Mouse (Mus musculus): ENCODE results near the gene Lrcol1. TPM values are rescaled to one million over a fixed set of nuclear protein-coding genes. Genes with fewer than 3 reads are reported as not detected.

Gene Lrcol1
- total RNA-seq, 2 experiments from 2014 or later, result not detected

DNA sequence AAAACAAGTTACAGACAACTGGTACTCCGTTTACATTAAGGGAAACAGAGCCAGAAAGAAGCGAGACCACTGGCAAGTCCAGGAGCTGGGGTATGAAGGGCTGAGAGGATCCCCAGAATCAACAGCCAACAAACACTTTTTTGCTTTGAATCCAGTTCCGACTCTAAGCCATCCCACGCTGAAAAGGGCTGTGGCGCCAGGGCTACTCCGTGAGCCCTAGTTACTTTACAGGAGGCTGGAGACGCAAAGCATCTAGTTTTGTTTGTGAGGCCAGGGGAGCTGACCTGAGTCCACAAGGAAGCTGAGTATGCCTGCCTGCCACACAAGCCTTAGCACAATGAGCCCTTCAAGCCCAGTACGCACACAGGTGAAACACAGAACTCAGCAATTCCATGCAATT is 42.8 kb downstream of the Lrcol1 start:
- TF ChIP-seq CTCF (IDR thresholded peaks at IDR 0.05), result no peak
- Histone ChIP-seq H3K27ac (no peak overlapping the region), H3K4me3 (peak overlapping the region; percentile 51)
- intact Hi-C loops (cut with DNase I), result loop anchor here (5.0 kb wide), 1 partner anchor 35 kb away; no protein-coding TSS in a partner anchor
- DNase-seq (ENCODE audit: extremely low spot score in 1 of 2, low spot score in 2 of 2), result no peak

- TF ChIP-seq CTCF (IDR thresholded peaks at IDR 0.05), result no peak
- DNase-seq (ENCODE audit: extremely low spot score in 1 of 2, low spot score in 2 of 2), result no peak
- intact Hi-C loops (cut with DNase I), result no loop called here
Observed at GRCm38 (mm10) chr5:110390631-110391030, 46.1 kb downstream of the Lrcol1 start.

DNA sequence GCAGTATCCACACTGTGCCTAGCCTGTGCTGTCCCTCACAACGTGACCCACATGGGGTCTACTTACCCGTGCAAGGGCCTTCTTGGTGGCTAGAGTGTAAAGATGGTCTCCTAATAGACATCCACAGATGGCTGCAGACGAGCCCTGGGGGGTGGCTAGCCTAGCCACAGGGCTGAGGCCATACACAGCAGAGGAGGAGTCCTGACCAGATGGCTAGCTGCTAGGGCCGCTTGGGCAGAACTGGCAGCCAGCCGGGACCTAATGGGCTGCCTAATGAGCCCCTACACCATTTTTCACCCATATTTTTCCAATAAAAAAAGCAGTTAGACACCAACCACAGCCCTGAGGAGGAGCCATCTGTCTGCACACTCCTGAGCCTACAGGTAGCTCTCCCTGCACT is 48.2 kb downstream of the Lrcol1 start:
- intact Hi-C loops (cut with DNase I), result no loop called here
- DNase-seq (ENCODE audit: extremely low spot score in 1 of 2, low spot score in 2 of 2), result no peak
- no peak for TF ChIP-seq CTCF (IDR thresholded peaks at IDR 0.05)
- H3K4me3 ChIP-seq, result no peak overlapping the region
- H3K27ac ChIP-seq, result no peak overlapping the region

More at GRCm38 (mm10) chr5:110390631-110391030, 46.1 kb downstream of the Lrcol1 start:
- H3K27ac ChIP-seq, result no peak overlapping the region
- no peak overlapping the region for H3K4me3 ChIP-seq

- no peak overlapping the region for H3K27ac ChIP-seq
- no peak overlapping the region for H3K4me3 ChIP-seq
- no peak for TF ChIP-seq CTCF (IDR thresholded peaks at IDR 0.05)
- no peak for DNase-seq (ENCODE audit: extremely low spot score in 1 of 2, low spot score in 2 of 2)
- intact Hi-C loops (cut with DNase I), result no loop called here
Observed at GRCm38 (mm10) chr5:110395006-110395661, 50.6 kb downstream of the Lrcol1 start.

DNA sequence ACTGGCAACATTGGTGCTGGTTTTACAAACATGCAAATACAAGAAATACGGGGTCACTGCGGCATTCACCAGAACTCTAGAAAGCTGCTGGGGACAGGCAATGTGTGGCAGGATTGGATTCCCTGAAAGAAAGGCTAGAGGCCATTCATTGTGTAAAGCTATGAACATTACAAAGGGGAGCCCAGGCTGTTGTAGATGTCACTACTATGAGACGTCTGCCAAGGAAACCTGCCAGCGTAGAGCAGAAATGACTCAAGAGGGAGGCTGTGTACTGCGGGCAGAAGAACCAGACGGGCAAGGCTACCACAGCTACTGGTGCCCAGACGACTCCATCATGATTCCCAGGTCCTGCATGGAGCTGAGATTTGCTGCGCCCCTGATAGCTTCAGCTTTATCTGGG is 56.6 kb downstream of the Lrcol1 start:
- intact Hi-C loops (cut with DNase I), result no loop called here
- Histone ChIP-seq H3K4me3 (no peak overlapping the region), H3K27ac (no peak overlapping the region)
- no peak for DNase-seq (ENCODE audit: extremely low spot score in 1 of 2, low spot score in 2 of 2)
- TF ChIP-seq CTCF (IDR thresholded peaks at IDR 0.05), result no peak

- TF ChIP-seq CTCF (IDR thresholded peaks at IDR 0.05), result no peak
- no peak for DNase-seq (ENCODE audit: extremely low spot score in 1 of 2, low spot score in 2 of 2)
- H3K27ac ChIP-seq, result no peak overlapping the region
- no peak overlapping the region for H3K4me3 ChIP-seq
- intact Hi-C loops (cut with DNase I), result no loop called here
Observed at GRCm38 (mm10) chr5:110402557-110402956, 58.0 kb downstream of the Lrcol1 start.

DNA sequence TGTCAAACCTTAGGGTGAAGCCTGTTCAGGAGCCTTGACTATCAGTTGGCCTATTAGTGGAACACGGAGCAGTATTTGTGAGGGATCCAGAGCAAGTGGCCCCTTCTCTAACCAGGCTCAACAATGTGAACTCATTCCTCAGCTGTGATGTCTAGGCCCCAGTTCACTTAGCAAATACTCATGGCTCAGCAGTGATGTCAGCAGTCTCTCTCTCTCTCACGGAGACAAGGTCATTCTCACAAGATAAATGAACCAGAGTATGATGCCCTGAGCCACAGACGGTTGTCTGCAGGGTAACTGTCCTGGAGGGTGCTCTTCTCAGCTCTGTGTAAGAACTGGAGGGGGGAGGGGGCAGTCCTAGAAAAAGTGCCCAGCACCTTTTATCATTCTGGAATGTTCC is 59.4 kb downstream of the Lrcol1 start:
- Histone ChIP-seq H3K4me3 (no peak overlapping the region), H3K27ac (no peak overlapping the region)
- DNase-seq (ENCODE audit: extremely low spot score in 1 of 2, low spot score in 2 of 2), result no peak
- no peak for TF ChIP-seq CTCF (IDR thresholded peaks at IDR 0.05)
- intact Hi-C loops (cut with DNase I), result no loop called here

Other genes with a start within 250 kb of the Lrcol1 start
- gene Plcxd1, start 244.8 kb upstream of the Lrcol1 start, total RNA-seq (2021), result 1 to 10 TPM; 9.3 to 9.5 TPM
- gene Gtpbp6, start 236.5 kb upstream of the Lrcol1 start, total RNA-seq (2021), result 100 to 1,000 TPM; 107 to 108 TPM
- gene Zfp605, start 234.6 kb upstream of the Lrcol1 start, total RNA-seq (2021), result 10 to 100 TPM; 15.9 to 16.7 TPM
- gene Chfr, start 208.9 kb upstream of the Lrcol1 start, total RNA-seq (2021), result 10 to 100 TPM; 55.5 to 58.0 TPM
- gene Golga3, start 168.0 kb upstream of the Lrcol1 start, total RNA-seq (2021), result 10 to 100 TPM; 47.0 to 49.3 TPM
- gene Ankle2, start 113.7 kb upstream of the Lrcol1 start, total RNA-seq (2021), result 10 to 100 TPM; 35.0 to 43.6 TPM
- gene Pgam5, start 74.8 kb upstream of the Lrcol1 start, total RNA-seq (2021), result 10 to 100 TPM; 58.9 to 60.0 TPM
- 1 to 10 TPM; 7.8 to 8.3 TPM for gene Pxmp2, start 58.5 kb upstream of the Lrcol1 start, total RNA-seq (2021)
- 1 to 10 TPM in 1 of 2 experiments, under 1 TPM in 1; 0.98 to 1.5 TPM for gene Pole, start 58.4 kb upstream of the Lrcol1 start, total RNA-seq (2021)
- under 1 TPM in 1 of 2 experiments, not detected in 1; 0.26 TPM for gene P2rx2, start 1.5 kb upstream of the Lrcol1 start, total RNA-seq (2021)
- gene Fbrsl1, start 103.8 kb downstream of the Lrcol1 start, total RNA-seq (2021), result 10 to 100 TPM; 78.1 to 79.8 TPM
- 100 to 1,000 TPM; 103 to 119 TPM for gene Galnt9, start 199.6 kb downstream of the Lrcol1 start, total RNA-seq (2021)

Data from left cerebral cortex, adult 2 months (tissue).